Mouse (Mus musculus): ENCODE measurements around the gene Rae1. TPM values are rescaled to one million over a fixed set of nuclear protein-coding genes. Genes with fewer than 3 reads are reported as not detected.

Rae1 gene
- polyA plus RNA-seq, 1 experiment from 2014 or later, result 143 TPM

GRCm38 (mm10) chr2:173063219-173063618 is 63.3 kb downstream of the Rae1 start:
- no peaks in the 10 kb centered on the region for H3K36me3 ChIP-seq (ENCODE audit: insufficient read depth, low read length)
- H3K9ac ChIP-seq (replicated peaks; ENCODE audit: low read length), result no peak overlapping the region
- no peak for ATAC-seq (ENCODE audit: low FRiP score, low TSS enrichment)
- no peak overlapping the region for H3K27ac ChIP-seq (ENCODE audit: low read length)
- no CpG with 5 or more reads among the region's 1 CpGs for WGBS
- no peak overlapping the region for H3K4me2 ChIP-seq (replicated peaks; ENCODE audit: low read depth, low read length)
- H3K4me1 ChIP-seq (ENCODE audit: insufficient read depth, low read length), result 0 out of 2 replicates have a peak, but pooled peaks cover 3% of the 10 kb centered on the region
- H3K27me3 ChIP-seq (ENCODE audit: insufficient read depth, low read length), result no peaks in the 10 kb centered on the region
- H3K4me3 ChIP-seq (ENCODE audit: low read length), result no peak overlapping the region
- no peaks in the 10 kb centered on the region; the same call in 1 of the 2 replicates for H3K9me3 ChIP-seq (ENCODE audit: low read length)

GRCm38 (mm10) chr2:173064864-173065263 is 64.9 kb downstream of the Rae1 start:
- H3K9me3 ChIP-seq (ENCODE audit: low read length), result no peaks in the 10 kb centered on the region; the same call in 1 of the 2 replicates
- H3K4me2 ChIP-seq (replicated peaks; ENCODE audit: low read depth, low read length), result no peak overlapping the region
- no peaks in the 10 kb centered on the region for H3K36me3 ChIP-seq (ENCODE audit: insufficient read depth, low read length)
- H3K4me1 ChIP-seq (ENCODE audit: insufficient read depth, low read length), result 0 out of 2 replicates have a peak, but pooled peaks cover 3% of the 10 kb centered on the region
- H3K27me3 ChIP-seq (ENCODE audit: insufficient read depth, low read length), result no peaks in the 10 kb centered on the region
- 95% methylated on average over 2 of the region's 2 CpGs for WGBS
- no peak overlapping the region for H3K9ac ChIP-seq (replicated peaks; ENCODE audit: low read length)
- no peak overlapping the region for H3K4me3 ChIP-seq (ENCODE audit: low read length)
- H3K27ac ChIP-seq (ENCODE audit: low read length), result no peak overlapping the region
- no peak for ATAC-seq (ENCODE audit: low FRiP score, low TSS enrichment)

Other genes starting within 250 kb of the Rae1 start
- gene Bmp7, start 59.8 kb upstream of the Rae1 start, polyA plus RNA-seq (2015; fragmentation: Nextera tagmentation; extraction: Ambion mirVana), result 39.8 and 49.7 TPM in 2 replicates
- gene Spo11, start 22.4 kb upstream of the Rae1 start, polyA plus RNA-seq (2015; fragmentation: Nextera tagmentation; extraction: Ambion mirVana), result 0.05 and 0.23 TPM in 2 replicates
- gene Rbm38, start 20.4 kb downstream of the Rae1 start, polyA plus RNA-seq (2015; fragmentation: Nextera tagmentation; extraction: Ambion mirVana), result 35.4 and 37.0 TPM in 2 replicates
- gene Ctcfl, start 119.4 kb downstream of the Rae1 start, polyA plus RNA-seq (2015; fragmentation: Nextera tagmentation; extraction: Ambion mirVana), result 0.07 and 0.10 TPM in 2 replicates
- gene Pck1, start 152.9 kb downstream of the Rae1 start, polyA plus RNA-seq (2015; fragmentation: Nextera tagmentation; extraction: Ambion mirVana), result 35.4 and 38.4 TPM in 2 replicates
- 0.67 TPM in 1 of 2 replicates, not detected in the other for gene Zbp1, start 218.8 kb downstream of the Rae1 start, polyA plus RNA-seq (2015; fragmentation: Nextera tagmentation; extraction: Ambion mirVana)

All from kidney, embryonic 16.5 days (tissue).